Mouse (Mus musculus) embryonic facial prominence, embryonic 15.5 days (tissue): ENCODE results near the gene Kif7. TPM values are rescaled to one million over a fixed set of nuclear protein-coding genes. Genes with fewer than 3 reads are reported as not detected.
A peak's percentile ranks its signal among the peaks of the same experiment; 100 is the strongest.

ENCODE experiments used
- ATAC-seq: fragments of 200-750 bp; cut with Nextera tagmentation; 2 replicates; pipeline ENCODE4 v1.8.0; 2017; ENCODE audit warnings: low read depth, moderate TSS enrichment; ENCODE audit not compliant: insufficient number of reproducible peaks, low FRiP score, low TSS enrichment
- H3K27ac ChIP-seq: fragments of 300-500 bp; sonication (generic); replicated peaks from 2 replicates; pipeline ENCODE4 v1.5.1; 2015; ENCODE audit warnings: mild to moderate bottlenecking, inconsistent platforms
- H3K27me3 ChIP-seq: fragments of 300-500 bp; sonication (generic); 2 replicates; pipeline ENCODE4 v1.6.1; 2015; ENCODE audit warnings: inconsistent platforms
- H3K36me3 ChIP-seq: fragments of 300-500 bp; sonication (generic); 2 replicates; pipeline ENCODE4 v1.6.1; 2015; ENCODE audit warnings: mild to moderate bottlenecking, inconsistent platforms
- H3K4me1 ChIP-seq: fragments of 300-500 bp; sonication (generic); 2 replicates; pipeline ENCODE4 v1.6.1; 2015; ENCODE audit warnings: inconsistent platforms
- H3K4me2 ChIP-seq: fragments of 300-500 bp; sonication (generic); replicated peaks from 2 replicates; pipeline ENCODE4 v1.6.1; 2015; ENCODE audit warnings: mild to moderate bottlenecking, inconsistent platforms
- H3K4me3 ChIP-seq: fragments of 300-500 bp; sonication (generic); replicated peaks from 2 replicates; pipeline ENCODE4 v1.5.1; 2015; ENCODE audit warnings: mild to moderate bottlenecking, inconsistent platforms
- H3K9ac ChIP-seq: fragments of 300-500 bp; sonication (generic); 2 replicates; pipeline ENCODE4 v1.6.1; 2015; ENCODE audit warnings: inconsistent platforms
- H3K9me3 ChIP-seq: fragments of 300-500 bp; sonication (generic); replicated peaks from 2 replicates; pipeline ENCODE4 v1.6.1; 2016; ENCODE audit warnings: inconsistent platforms
- whole genome bisulfite sequencing: fragments of 180-500 bp; shearing (Covaris S2); methylation state at CpG from one replicate; pipeline ENCODE4 v1.1.7; 2015; 5-methylcytosine and 5-hydroxymethylcytosine counted together
- polyA plus RNA-seq: library from polyadenylated mRNA; unstranded; fragments of >200 nt; fragmentation: Nextera tagmentation; extraction: Ambion mirVana; gene quantifications from 2 replicates; pipeline ENCODE4 v1.2.1, GENCODE M21; 2015

Gene Kif7
- polyA plus RNA-seq, 1 experiment from 2014 or later, result 7.6 TPM

DNA sequence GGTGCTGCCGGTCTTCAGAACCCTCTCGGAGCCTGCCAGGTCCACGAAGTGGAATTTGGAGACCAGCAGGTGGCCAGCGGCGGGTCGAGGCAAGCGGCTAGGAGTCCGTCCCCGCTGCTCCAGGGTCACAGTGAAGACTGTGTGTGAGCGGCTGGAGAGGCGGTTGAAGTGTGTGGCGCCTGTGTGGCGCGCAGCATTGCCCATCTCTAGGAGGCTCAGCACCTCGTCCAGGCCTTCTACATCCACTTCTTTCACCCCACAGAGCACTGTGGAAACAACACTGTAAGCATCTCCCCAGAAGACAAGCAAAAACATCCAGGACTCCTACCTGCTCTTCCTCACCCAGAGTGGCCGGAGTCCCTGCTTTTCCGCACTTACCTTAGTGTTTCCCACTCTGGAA is 4.7 kb downstream of the Kif7 start:
- peak overlapping the region; percentile 43; the same call in 1 of the 2 replicates for H3K4me3 ChIP-seq

DNA sequence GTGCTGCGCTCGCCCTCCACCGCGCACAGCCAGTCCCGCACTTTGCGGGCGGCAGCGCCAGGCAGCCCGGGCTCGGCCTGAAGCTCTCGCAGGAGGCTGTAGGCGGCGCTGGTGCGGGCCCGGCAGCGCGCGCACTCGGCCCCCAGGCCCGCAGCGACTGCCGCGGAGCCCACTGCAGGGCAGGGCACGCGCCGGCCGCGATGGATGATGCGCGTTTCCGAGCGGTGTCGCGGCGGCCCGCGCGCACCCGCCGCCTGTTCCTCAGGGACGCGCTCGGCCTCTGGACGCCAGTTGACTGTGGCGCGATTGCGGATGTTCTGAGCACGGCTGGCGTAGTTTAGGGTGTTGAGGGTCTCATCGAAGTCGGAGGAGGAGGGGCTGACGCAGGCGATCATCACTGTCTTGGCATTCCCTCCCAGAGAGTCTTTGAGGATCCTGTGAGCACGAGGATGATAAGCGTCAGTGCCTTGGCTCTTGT is 5.4 kb downstream of the Kif7 start:
- Histone ChIP-seq H3K27me3 (peaks cover 4% of the 10 kb centered on the region), H3K9ac (peak overlapping the region; percentile 18; the same call in 1 of the 2 replicates), H3K4me1 (peaks cover 25% of the 10 kb centered on the region), H3K4me3 (peak overlapping the region; percentile 43), H3K4me2 (peak overlapping the region; percentile 71), H3K27ac (no peak overlapping the region), H3K9me3 (no peaks in the 10 kb centered on the region), H3K36me3 (peaks cover 39% of the 10 kb centered on the region)
- ATAC-seq, result peak; percentile 63; the same call in 1 of the 2 replicates
- 5% methylated on average over 55 of the region's 55 CpGs for WGBS

More for the DNA sequence above, 4.7 kb downstream of the Kif7 start:
- no peak for ATAC-seq
- Histone ChIP-seq H3K9me3 (no peaks in the 10 kb centered on the region), H3K27ac (no peak overlapping the region), H3K36me3 (peaks cover 33% of the 10 kb centered on the region), H3K4me1 (peaks cover 27% of the 10 kb centered on the region), H3K9ac (no peak overlapping the region), H3K4me2 (no peak overlapping the region), H3K27me3 (peaks cover 4% of the 10 kb centered on the region)
- WGBS, result 48% methylated on average over 17 of the region's 17 CpGs

DNA sequence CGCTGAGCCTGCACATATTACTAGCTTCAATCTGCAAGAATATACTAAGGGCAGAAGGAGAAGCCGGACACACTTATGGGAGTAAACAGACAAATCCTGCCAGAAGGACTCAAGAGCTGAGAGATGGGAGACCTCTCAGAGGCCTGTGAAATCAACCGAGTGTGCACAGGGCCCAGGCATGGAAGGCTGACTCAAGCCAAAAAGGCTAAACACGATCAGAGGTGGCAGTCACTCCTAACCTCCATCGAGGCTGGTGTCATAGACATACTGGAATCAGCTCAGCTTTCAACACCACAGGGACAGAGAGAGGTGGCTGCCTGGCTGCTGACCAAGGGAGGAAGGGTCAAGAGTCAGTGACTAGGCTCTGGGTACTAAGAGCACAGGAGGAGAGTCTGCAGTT is 10.3 kb downstream of the Kif7 start:
- Histone ChIP-seq H3K4me1 (peaks cover 5% of the 10 kb centered on the region), H3K27me3 (no peaks in the 10 kb centered on the region; the same call in 1 of the 2 replicates), H3K9me3 (no peaks in the 10 kb centered on the region), H3K27ac (no peak overlapping the region), H3K4me2 (no peak overlapping the region), H3K4me3 (no peak overlapping the region), H3K36me3 (peaks cover 86% of the 10 kb centered on the region), H3K9ac (no peak overlapping the region)
- 92% methylated on average over 5 of the region's 5 CpGs for WGBS
- ATAC-seq, result no peak

DNA sequence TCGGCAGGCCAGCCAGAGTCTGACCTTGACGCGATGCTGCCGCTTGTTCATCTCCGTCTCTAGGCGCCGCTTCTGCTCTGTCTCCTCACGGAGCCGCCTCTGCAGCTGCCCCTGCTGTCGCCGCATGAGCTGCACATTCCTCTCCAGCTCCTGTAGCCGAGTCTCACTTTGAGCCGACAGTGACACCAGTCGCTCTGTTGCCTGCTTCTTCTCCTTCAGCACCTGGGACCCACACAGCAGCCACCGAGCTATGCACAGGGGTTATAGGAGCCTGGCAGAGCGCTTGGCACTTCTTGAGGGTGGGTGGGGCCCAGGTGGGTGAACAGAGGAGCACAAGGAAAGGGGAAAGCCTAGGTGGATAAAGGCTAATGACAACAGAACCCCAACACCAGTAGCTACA is 12.8 kb downstream of the Kif7 start:
- H3K27me3 ChIP-seq, result no peaks in the 10 kb centered on the region
- peaks cover 96% of the 10 kb centered on the region for H3K36me3 ChIP-seq
- H3K9me3 ChIP-seq, result no peaks in the 10 kb centered on the region
- no peak overlapping the region for H3K9ac ChIP-seq
- H3K4me2 ChIP-seq, result no peak overlapping the region
- no peak for ATAC-seq
- no peaks in the 10 kb centered on the region for H3K4me1 ChIP-seq
- WGBS, result 81% methylated on average over 16 of the region's 16 CpGs
- H3K4me3 ChIP-seq, result no peak overlapping the region
- H3K27ac ChIP-seq, result no peak overlapping the region

DNA sequence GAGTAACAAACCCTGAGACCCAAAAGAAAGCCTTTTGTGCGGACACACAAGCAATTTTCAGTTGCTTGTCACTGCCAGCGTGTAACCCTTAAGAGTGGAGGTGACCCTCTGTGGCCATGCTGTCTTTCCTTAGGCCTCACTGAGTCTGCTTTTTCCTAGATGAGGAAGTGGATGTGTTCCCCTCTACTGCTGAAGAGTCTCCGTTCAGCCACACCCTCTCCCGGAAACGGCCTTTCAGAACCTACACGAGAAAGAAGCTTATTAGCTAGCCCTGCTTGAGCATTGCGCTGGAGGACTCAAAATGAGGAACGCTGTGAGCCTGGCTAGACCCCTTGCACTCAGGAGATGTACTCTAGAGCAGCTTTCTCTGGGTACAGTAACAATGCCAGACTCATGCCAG is 19.0 kb downstream of the Kif7 start:
- Histone ChIP-seq H3K27ac (no peak overlapping the region), H3K9me3 (no peaks in the 10 kb centered on the region), H3K4me1 (no peaks in the 10 kb centered on the region), H3K36me3 (peaks cover 93% of the 10 kb centered on the region), H3K4me2 (no peak overlapping the region), H3K4me3 (no peak overlapping the region), H3K9ac (no peak overlapping the region), H3K27me3 (no peaks in the 10 kb centered on the region)
- ATAC-seq, result no peak
- WGBS, result 82% methylated on average over 8 of the region's 8 CpGs

DNA sequence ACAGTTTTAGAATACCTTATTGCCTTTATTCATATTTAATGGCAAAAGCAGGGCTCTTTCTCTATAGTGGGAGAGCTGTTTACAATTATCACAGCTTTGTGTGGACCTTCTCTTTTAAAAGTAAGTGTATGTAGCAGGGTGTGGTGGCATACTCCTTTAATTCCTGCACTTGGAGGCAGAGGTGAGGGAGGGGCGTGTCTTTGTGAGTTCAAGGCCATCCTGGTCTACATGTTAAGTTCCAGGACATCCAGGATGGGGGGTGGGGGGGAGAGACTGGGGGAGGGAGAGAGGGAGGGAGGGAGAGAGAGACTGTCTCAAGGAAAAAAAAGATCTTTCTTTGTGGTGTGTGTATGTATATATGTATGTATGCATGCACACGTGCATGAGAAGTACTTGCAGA is 35.3 kb downstream of the Kif7 start:
- Histone ChIP-seq H3K36me3 (peaks cover 69% of the 10 kb centered on the region), H3K4me2 (no peak overlapping the region), H3K9ac (no peak overlapping the region), H3K4me1 (no peaks in the 10 kb centered on the region), H3K4me3 (no peak overlapping the region), H3K27me3 (no peaks in the 10 kb centered on the region), H3K9me3 (no peaks in the 10 kb centered on the region), H3K27ac (no peak overlapping the region)
- ATAC-seq, result no peak
- WGBS, result 96% methylated on average over 2 of the region's 2 CpGs

DNA sequence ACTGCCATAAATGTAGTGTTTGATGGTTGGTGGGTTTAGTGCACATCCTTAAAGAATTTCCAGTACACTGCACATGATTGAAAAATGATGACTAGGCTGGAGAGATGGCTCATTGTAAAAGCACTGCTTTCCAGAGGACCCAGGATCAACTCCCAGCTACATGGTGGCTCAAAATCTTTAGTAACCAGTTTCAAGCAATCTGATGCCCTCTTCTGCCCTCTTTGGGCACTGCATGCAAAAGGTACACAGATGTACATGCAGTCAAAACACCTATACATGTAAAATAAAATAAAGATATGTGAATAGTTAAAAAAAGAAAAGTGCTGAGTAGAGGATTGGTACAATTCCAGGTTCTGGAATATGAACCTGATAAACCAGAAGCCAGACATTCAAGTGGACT is 36.3 kb downstream of the Kif7 start:
- Histone ChIP-seq H3K4me1 (no peaks in the 10 kb centered on the region), H3K9ac (no peak overlapping the region), H3K4me2 (no peak overlapping the region), H3K4me3 (no peak overlapping the region), H3K36me3 (peaks cover 66% of the 10 kb centered on the region), H3K27ac (no peak overlapping the region), H3K9me3 (no peaks in the 10 kb centered on the region), H3K27me3 (no peaks in the 10 kb centered on the region)
- no peak for ATAC-seq

DNA sequence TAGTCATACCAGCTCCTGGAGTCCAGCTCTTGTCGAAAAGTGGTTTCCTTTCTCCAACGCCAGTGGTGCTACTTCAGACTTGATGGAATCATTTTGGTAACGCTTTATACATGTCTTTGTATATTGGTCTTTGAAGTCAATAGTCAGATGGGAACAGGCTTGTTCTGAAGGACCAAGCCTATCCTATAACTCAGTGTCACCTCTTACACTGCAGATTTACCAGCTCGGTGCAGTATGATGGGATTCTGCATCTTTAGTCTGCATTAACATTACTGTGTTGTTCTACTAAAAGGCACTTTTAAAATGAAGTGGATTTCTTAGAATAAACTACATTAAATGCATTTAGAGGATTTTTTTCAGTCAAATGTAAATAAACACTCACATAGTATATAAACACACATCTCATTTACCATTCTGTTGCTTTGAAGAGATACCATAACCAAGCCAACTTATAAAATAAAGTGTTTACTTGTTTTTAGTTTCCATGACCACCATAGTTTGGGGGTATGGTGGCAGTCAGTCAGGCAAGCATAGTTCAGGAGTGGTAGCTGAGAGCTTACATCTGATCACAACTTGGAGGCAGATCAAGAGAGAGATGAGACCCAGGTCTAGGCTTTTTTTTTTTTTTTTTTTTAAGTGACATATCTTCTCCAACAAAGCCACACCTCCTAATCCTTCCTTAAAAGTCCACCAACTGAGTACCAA is 44.5 kb downstream of the Kif7 start:
- Histone ChIP-seq H3K27me3 (no peaks in the 10 kb centered on the region), H3K4me2 (no peak overlapping the region), H3K4me3 (no peak overlapping the region), H3K36me3 (peaks cover 50% of the 10 kb centered on the region), H3K9me3 (no peaks in the 10 kb centered on the region), H3K4me1 (no peaks in the 10 kb centered on the region), H3K27ac (no peak overlapping the region), H3K9ac (no peak overlapping the region)
- ATAC-seq, result no peak
- WGBS, result 93% methylated on average over 4 of the region's 4 CpGs

DNA sequence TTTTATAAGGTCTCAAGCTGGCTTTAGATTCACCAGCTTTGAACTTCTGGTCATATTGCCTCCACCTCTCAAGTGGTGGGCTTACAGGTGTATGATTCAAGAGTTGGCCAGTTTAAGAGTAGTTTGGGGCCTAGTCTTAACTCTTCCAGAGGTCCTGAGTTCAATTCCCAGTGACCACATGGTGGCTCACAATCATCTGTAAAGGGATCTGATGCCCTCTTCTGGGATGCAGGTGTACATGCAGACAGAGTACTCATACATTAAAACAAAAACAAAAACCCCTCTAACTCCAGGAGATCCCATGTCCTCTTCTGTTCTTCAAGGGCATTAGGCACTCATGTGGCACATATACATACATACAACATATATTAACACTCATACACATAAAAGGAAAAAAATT is 48.8 kb downstream of the Kif7 start:
- no peaks in the 10 kb centered on the region for H3K27me3 ChIP-seq
- H3K9me3 ChIP-seq, result no peaks in the 10 kb centered on the region
- H3K4me3 ChIP-seq, result no peak overlapping the region
- peaks cover 35% of the 10 kb centered on the region for H3K36me3 ChIP-seq
- no peak for ATAC-seq
- H3K27ac ChIP-seq, result no peak overlapping the region
- H3K4me2 ChIP-seq, result no peak overlapping the region
- no peak overlapping the region for H3K9ac ChIP-seq
- peaks cover 16% of the 10 kb centered on the region for H3K4me1 ChIP-seq

DNA sequence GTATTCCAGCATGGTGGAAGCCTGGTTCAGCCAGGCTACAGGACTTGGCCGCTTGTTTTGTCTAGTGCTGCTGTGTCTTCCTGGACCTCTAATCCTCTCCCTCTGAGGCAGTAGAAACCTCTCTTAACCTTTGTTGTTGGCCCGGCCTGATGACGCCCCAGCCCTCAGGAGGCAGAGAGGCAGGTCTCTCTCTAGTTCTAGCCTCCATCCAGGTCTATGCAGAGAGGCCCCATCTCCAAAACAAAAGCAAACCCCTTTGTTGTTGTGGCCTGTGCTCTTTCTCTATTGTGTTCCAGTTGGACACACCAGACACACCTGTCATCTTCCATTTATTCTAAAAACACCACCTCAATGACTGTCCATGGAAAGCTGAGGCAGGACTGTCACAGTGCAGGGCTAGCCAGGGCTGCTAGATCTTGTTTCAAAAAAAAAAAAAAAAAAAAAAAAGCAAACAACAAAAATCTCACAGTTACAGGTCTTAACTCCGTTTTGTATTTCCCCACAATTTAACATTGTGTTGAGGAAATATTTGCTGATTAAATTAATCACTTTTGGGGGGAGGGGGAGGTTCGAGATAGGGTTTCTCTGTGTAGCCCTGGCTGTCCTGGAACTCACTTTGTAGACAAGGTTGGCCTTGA is 54.1 kb downstream of the Kif7 start:
- Histone ChIP-seq H3K27me3 (no peaks in the 10 kb centered on the region), H3K4me2 (peak overlapping the region; percentile 98), H3K36me3 (no peaks in the 10 kb centered on the region; the same call in 1 of the 2 replicates), H3K9ac (peak overlapping the region; percentile 73), H3K4me1 (peaks cover 29% of the 10 kb centered on the region), H3K9me3 (no peaks in the 10 kb centered on the region), H3K4me3 (peak overlapping the region; percentile 75), H3K27ac (no peak overlapping the region)
- 10% methylated on average over 5 of the region's 5 CpGs for WGBS
- no peak for ATAC-seq

DNA sequence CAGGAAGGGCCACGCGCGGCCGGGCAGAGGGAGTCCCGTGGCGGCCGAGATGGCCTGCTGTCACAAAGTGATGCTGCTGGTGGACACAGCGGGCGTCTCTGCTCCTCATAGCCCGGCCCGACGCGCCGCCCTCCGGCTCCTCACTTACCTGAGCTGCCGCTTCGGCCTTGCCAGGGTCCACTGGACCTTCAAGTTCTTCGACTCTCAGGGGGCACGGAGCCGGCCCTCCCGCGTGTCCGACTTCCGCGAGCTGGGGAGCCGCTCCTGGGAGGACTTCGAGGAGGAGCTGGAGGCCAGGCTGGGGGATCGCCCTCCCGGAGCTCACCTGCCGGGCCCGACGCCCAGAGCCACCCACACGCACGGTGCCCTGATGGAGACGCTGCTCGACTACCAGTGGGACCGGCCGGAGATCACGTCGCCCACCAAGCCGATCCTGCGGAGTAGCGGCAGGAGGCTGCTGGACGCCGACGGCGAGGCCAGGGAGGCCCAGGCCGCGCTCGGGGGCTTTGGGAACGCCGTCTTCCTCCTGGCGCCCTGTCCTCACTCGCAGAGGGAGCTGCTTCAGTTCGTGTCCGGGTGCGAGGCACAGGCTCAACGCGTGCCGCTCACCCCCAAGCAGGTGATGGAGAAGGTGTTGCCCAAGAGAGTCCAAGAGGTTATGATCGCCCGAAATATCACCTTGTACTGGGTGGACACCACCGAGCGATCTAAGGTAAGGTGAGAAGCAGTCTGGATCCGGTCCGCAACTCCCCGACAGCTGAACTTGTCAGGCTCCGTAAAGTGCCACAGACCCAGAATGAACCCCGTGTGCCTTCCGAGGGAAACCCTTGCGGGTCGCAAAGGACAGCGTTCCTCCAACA is 55.0 kb downstream of the Kif7 start:
- no peaks in the 10 kb centered on the region; the same call in 1 of the 2 replicates for H3K36me3 ChIP-seq
- 0 out of 2 replicates have a peak overlapping the region, but pooled peaks have one; percentile 11 for H3K27ac ChIP-seq
- no peaks in the 10 kb centered on the region for H3K27me3 ChIP-seq
- under 1% methylated on average over 73 of the region's 73 CpGs for WGBS
- peaks cover 29% of the 10 kb centered on the region for H3K4me1 ChIP-seq
- peak overlapping the region; percentile 73 for H3K9ac ChIP-seq
- peak overlapping the region; percentile 75 for H3K4me3 ChIP-seq
- peak; percentile 31; the same call in 1 of the 2 replicates for ATAC-seq
- no peaks in the 10 kb centered on the region for H3K9me3 ChIP-seq
- peak overlapping the region; percentile 98 for H3K4me2 ChIP-seq
